Mouse (Mus musculus) embryonic fibroblast, embryonic 13.5 days (primary cell): ENCODE data around the gene Gm38394. TPM values are rescaled to one million over a fixed set of nuclear protein-coding genes. Genes with fewer than 3 reads are reported as not detected.
A peak's percentile ranks its signal among the peaks of the same experiment; 100 is the strongest.

Experiments
- H3K27ac ChIP-seq: 2 replicates; pipeline ENCODE4 v1.5.1; 2012; ENCODE audit warnings: low read length, control low read depth, inconsistent platforms; ENCODE audit not compliant: insufficient read depth
- H3K4me1 ChIP-seq: 2 replicates; pipeline ENCODE4 v1.6.1; 2011; ENCODE audit warnings: low read length; ENCODE audit not compliant: control insufficient read depth, insufficient read depth
- H3K4me3 ChIP-seq: 2 replicates; pipeline ENCODE4 v1.5.1; 2011; ENCODE audit warnings: mild to moderate bottlenecking, control low read depth, low read length; ENCODE audit not compliant: insufficient read depth
- CTCF ChIP-seq: IDR thresholded peaks from 2 replicates; pipeline ENCODE4 v1.5.1; 2011; ENCODE audit warnings: mild to moderate bottlenecking, control low read depth, low read length, moderate library complexity, borderline replicate concordance; ENCODE audit not compliant: insufficient read depth
- POLR2A ChIP-seq: IDR thresholded peaks from 2 replicates; pipeline ENCODE4 v1.6.1; 2011; ENCODE audit warnings: low read depth, mild to moderate bottlenecking, control low read depth, low read length, moderate library complexity
- polyA plus RNA-seq: library from polyadenylated mRNA; stranded (reverse); fragments of >200 nt; gene quantifications from 2 replicates; pipeline ENCODE4 v1.2.4, GENCODE M21; 2011; ENCODE audit warnings: low read depth; ENCODE audit not compliant: missing spikeins, insufficient read length

Gm38394 gene
- polyA plus RNA-seq, 1 experiment, result 44.7 TPM

DNA sequence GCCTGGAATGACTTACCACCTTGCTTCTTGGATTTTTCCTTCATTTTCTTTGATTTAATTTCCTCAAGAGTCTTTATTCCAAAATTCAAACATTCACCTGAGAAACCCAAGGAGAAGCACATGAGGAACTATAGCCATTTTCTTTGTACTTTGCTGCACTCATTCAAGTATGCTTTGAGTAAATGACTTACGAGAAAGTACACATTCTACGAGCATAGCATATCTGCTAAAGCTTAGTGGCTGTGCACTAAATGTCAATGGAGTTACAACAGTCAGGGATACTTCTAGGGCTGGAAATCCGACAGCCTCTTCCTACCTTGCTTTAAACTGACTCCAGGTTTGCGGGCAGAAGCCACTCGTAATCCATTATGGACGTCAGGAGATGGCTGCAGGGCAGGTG lies 22.6 kb downstream of the Gm38394 start:
- Histone ChIP-seq H3K4me1 (no peaks in the 10 kb centered on the region), H3K27ac (no peak overlapping the region), H3K4me3 (no peak overlapping the region)
- TF ChIP-seq POLR2A (no peak), CTCF (no peak)

DNA sequence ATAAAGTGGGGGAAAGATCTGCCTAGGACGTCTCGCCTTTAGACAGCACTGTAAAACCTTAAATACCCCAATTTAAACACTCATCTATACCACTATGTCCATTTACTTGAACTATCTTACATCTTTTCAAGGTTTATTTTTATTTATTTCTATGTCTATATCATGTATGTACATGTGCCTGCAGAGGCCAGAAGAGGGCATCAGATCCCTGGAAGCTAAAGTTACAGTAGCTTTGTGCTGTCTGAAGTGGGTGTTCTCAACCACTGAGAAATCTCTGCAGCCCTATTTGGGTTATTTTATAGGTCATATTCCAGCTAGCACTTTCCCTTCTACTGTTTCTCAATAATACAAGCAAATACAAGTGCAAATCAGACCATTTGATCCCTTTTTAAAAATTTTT lies 28.9 kb downstream of the Gm38394 start:
- H3K27ac ChIP-seq, result no peak overlapping the region
- H3K4me3 ChIP-seq, result no peak overlapping the region
- no peak for TF ChIP-seq CTCF
- TF ChIP-seq POLR2A, result no peak
- H3K4me1 ChIP-seq, result no peaks in the 10 kb centered on the region

- TF ChIP-seq CTCF (no peak), POLR2A (no peak)
Observed at GRCm38 (mm10) chr1:133625052-133625451, 36.1 kb downstream of the Gm38394 start.

DNA sequence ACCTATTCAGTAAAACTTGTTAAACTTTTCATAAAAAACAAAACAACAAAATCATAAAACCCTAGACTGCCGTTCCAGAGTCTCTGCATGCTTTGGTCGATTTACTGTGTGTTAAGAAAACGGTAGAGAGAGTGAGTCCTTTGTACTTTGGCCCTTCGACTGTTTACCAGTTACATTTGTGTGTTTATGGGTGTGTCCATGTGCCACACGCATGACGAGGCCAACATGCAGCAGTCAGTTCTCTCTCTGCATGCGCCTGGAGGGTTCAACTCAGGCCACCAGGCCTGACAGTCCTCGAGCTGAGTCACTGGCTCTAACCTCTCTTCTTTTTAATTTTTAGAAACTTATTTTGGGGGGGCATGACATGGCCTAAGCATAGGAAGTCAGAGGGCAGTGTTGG lies 42.8 kb downstream of the Gm38394 start:
- H3K4me1 ChIP-seq, result no peaks in the 10 kb centered on the region
- no peak overlapping the region for H3K4me3 ChIP-seq
- no peak overlapping the region for H3K27ac ChIP-seq
- TF ChIP-seq POLR2A (no peak), CTCF (no peak)

More at GRCm38 (mm10) chr1:133625052-133625451, 36.1 kb downstream of the Gm38394 start:
- Histone ChIP-seq H3K27ac (no peak overlapping the region), H3K4me3 (no peak overlapping the region), H3K4me1 (no peaks in the 10 kb centered on the region)

- H3K27ac ChIP-seq, result no peak overlapping the region
- no peaks in the 10 kb centered on the region for H3K4me1 ChIP-seq
- TF ChIP-seq POLR2A, result no peak
- no peak for TF ChIP-seq CTCF
- H3K4me3 ChIP-seq, result no peak overlapping the region
Observed at GRCm38 (mm10) chr1:133617908-133618307, 43.2 kb downstream of the Gm38394 start.

- Histone ChIP-seq H3K4me3 (no peak overlapping the region), H3K4me1 (no peaks in the 10 kb centered on the region), H3K27ac (no peak overlapping the region)
- TF ChIP-seq CTCF (no peak), POLR2A (no peak)
Observed at GRCm38 (mm10) chr1:133613817-133614216, 47.3 kb downstream of the Gm38394 start.

DNA sequence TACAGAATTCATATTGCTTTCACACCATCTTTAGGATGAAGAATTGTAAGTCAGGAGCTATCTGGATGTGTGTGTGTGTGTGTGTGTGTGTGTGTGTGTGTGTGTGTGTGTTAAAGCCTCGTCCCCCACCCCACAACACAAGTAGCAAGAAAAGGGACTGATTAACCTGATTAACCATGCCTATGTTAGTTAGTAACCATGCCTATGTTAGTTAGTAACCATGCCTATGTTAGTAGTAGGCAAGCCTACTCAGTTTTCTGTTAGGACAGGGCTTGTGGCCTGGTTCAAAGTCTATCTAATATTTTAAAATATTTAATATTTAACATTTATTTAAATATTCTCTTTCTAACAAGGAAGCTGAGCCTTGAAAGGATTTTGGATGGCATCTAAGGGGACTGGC lies 49.7 kb downstream of the Gm38394 start:
- H3K4me3 ChIP-seq, result no peak overlapping the region
- no peak overlapping the region for H3K27ac ChIP-seq
- no peaks in the 10 kb centered on the region for H3K4me1 ChIP-seq
- no peak for TF ChIP-seq CTCF
- no peak for TF ChIP-seq POLR2A

DNA sequence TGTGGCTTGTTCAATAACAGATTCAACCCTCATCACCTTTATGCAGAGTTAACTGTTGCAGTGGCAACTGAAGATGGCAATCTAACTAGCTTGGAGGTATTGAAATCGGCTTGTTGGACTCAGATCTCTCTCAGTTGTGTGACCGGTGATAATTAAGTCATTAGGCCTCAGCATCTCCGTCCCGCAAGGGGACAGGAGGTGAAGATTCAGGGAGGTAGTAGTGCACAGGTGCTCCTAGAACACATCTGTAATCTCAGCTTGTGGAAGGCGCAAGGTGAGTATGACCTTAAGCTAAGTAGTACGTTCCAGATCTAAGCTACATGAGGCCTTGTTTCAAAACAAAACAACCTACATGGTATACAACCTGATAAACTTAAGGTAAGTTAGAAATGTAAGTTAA lies 50.5 kb downstream of the Gm38394 start:
- no peaks in the 10 kb centered on the region for H3K4me1 ChIP-seq
- H3K4me3 ChIP-seq, result no peak overlapping the region
- TF ChIP-seq CTCF, result no peak
- no peak for TF ChIP-seq POLR2A
- no peak overlapping the region for H3K27ac ChIP-seq

GRCm38 (mm10) chr1:133609771-133610502 lies 51.2 kb downstream of the Gm38394 start, which contains the start of gene Snrpe:
Gene Snrpe (minus strand): TSS chr1:133610291.
- peak within 1 kb of the TSS; percentile 71 for H3K27ac ChIP-seq
- peak within 1 kb of the TSS; percentile 77 for H3K4me3 ChIP-seq
- TF ChIP-seq CTCF (peak; percentile 91), POLR2A (peak; percentile 77)
- no peaks in the 10 kb centered on the region for H3K4me1 ChIP-seq

- no peak for TF ChIP-seq CTCF
- TF ChIP-seq POLR2A, result no peak
- H3K4me3 ChIP-seq, result no peak overlapping the region
- H3K27ac ChIP-seq, result no peak overlapping the region
- H3K4me1 ChIP-seq, result no peaks in the 10 kb centered on the region
Observed at GRCm38 (mm10) chr1:133603174-133603573, 57.9 kb downstream of the Gm38394 start.
